Mouse (Mus musculus) embryonic facial prominence, embryonic 13.5 days (tissue): ENCODE data around the gene Actr5. TPM values are rescaled to one million over a fixed set of nuclear protein-coding genes. Genes with fewer than 3 reads are reported as not detected.

Experiments
- ATAC-seq: fragments of 200-750 bp; cut with Nextera tagmentation; 2 replicates; pipeline ENCODE4 v1.8.0; 2017; ENCODE audit warnings: low read depth; ENCODE audit not compliant: insufficient number of reproducible peaks, insufficient read depth, low FRiP score, low TSS enrichment
- H3K27ac ChIP-seq: fragments of 300-500 bp; sonication (generic); 2 replicates; pipeline ENCODE4 v1.5.1; 2015; ENCODE audit warnings: moderate library complexity, mild to moderate bottlenecking, inconsistent platforms
- H3K27me3 ChIP-seq: fragments of 300-500 bp; sonication (generic); 2 replicates; pipeline ENCODE4 v1.6.1; 2015; ENCODE audit warnings: mild to moderate bottlenecking, inconsistent platforms
- H3K36me3 ChIP-seq: fragments of 300-500 bp; sonication (generic); 2 replicates; pipeline ENCODE4 v1.6.1; 2015; ENCODE audit warnings: mild to moderate bottlenecking, inconsistent platforms
- H3K4me1 ChIP-seq: fragments of 300-500 bp; sonication (generic); 2 replicates; pipeline ENCODE4 v1.6.1; 2015; ENCODE audit warnings: inconsistent platforms
- H3K4me2 ChIP-seq: fragments of 300-500 bp; sonication (generic); 2 replicates; pipeline ENCODE4 v1.6.1; 2015; ENCODE audit warnings: moderate library complexity, mild to moderate bottlenecking, inconsistent platforms
- H3K4me3 ChIP-seq: fragments of 300-500 bp; sonication (generic); 2 replicates; pipeline ENCODE4 v1.5.1; 2015; ENCODE audit warnings: mild to moderate bottlenecking, inconsistent platforms
- H3K9ac ChIP-seq: fragments of 300-500 bp; sonication (generic); 2 replicates; pipeline ENCODE4 v1.6.1; 2015; ENCODE audit warnings: mild to moderate bottlenecking, inconsistent platforms
- H3K9me3 ChIP-seq: fragments of 300-500 bp; sonication (generic); 2 replicates; pipeline ENCODE4 v1.6.1; 2016; ENCODE audit warnings: inconsistent platforms
- WGBS: fragments of 180-500 bp; shearing (Covaris S2); methylation state at CpG from one replicate; pipeline ENCODE4 v1.1.7; 2015; ENCODE audit warnings: mixed read lengths; 5-methylcytosine and 5-hydroxymethylcytosine counted together
- polyA plus RNA-seq: library from polyadenylated mRNA; unstranded; fragments of >200 nt; fragmentation: Nextera tagmentation; extraction: Ambion mirVana; gene quantifications from 2 replicates; pipeline ENCODE4 v1.2.1, GENCODE M21; 2015

Gene Actr5
- polyA plus RNA-seq, 1 experiment from 2014 or later = 13.1 TPM

- Histone ChIP-seq H3K4me1 (peaks cover 24% of the 10 kb centered on the region), H3K9me3 (no peaks in the 10 kb centered on the region), H3K27ac (no peak overlapping the region), H3K27me3 (peaks cover 100% of the 10 kb centered on the region), H3K4me3 (peak overlapping the region; percentile 25; the same call in 1 of the 2 replicates), H3K36me3 (no peaks in the 10 kb centered on the region), H3K4me2 (peak overlapping the region; percentile 36), H3K9ac (no peak overlapping the region)
- 2% methylated on average over 24 of the region's 24 CpGs for WGBS
- ATAC-seq = no peak
These were observed 9.5 kb upstream of the Actr5 start for GRCm38 (mm10) chr2:158615161-158615680.

DNA sequence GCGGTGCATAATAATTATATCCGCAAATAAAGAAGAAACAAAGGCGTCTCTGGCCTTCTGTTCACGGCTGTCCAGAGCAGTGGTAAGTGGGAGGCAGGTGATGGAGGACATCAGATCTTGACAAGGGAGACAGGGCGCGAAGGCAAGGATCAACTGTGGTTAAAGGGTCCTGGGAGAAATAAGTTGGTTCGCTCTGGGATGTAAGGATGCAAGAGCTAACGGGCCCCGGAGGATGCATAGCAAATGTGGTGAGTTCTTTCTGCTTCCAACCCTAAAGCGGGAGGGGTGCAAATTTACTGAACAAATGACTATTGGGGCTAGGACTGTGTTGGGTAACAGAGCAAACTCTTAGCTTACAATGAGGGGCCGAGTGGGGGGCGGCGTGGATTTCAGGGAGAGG is 9.0 kb upstream of the Actr5 start:
- Histone ChIP-seq H3K4me1 (peaks cover 19% of the 10 kb centered on the region), H3K9me3 (no peaks in the 10 kb centered on the region), H3K9ac (no peak overlapping the region), H3K27me3 (peaks cover 100% of the 10 kb centered on the region), H3K36me3 (no peaks in the 10 kb centered on the region), H3K4me2 (no peak overlapping the region), H3K4me3 (no peak overlapping the region), H3K27ac (no peak overlapping the region)
- ATAC-seq = no peak
- 2% methylated on average over 13 of the region's 13 CpGs for WGBS

GRCm38 (mm10) chr2:158616296-158616695 is 8.4 kb upstream of the Actr5 start:
- no peak for ATAC-seq
- no peaks in the 10 kb centered on the region for H3K9me3 ChIP-seq
- under 1% methylated on average over 12 of the region's 12 CpGs for WGBS
- H3K27me3 ChIP-seq = peaks cover 100% of the 10 kb centered on the region
- peaks cover 15% of the 10 kb centered on the region for H3K4me1 ChIP-seq
- 0 out of 2 replicates have a peak overlapping the region, but pooled peaks have one; percentile 4 for H3K4me3 ChIP-seq
- 0 out of 2 replicates have a peak overlapping the region, but pooled peaks have one; percentile 14 for H3K4me2 ChIP-seq
- H3K9ac ChIP-seq = no peak overlapping the region
- H3K27ac ChIP-seq = no peak overlapping the region
- no peaks in the 10 kb centered on the region for H3K36me3 ChIP-seq

DNA sequence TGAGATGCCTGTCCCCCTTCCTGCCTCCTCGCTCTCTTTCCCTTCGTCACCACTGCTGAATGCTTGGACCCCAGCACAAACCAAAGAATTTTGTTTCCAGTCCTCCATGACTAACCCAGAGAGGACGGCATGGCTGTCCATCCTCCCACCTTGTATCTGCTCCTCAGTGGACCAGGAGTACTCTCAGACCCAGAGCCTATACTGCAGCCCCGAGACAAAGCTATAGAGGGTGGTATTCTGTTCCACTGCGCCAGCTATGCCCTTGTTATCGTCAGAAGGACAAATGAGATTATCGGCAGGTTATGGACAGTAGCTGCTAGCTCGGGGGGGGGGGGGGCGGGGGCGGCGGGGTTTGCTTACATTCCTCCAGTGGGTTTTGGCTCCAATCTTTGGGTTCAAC is 7.9 kb upstream of the Actr5 start:
- no peak overlapping the region for H3K4me3 ChIP-seq
- peaks cover 100% of the 10 kb centered on the region for H3K27me3 ChIP-seq
- H3K36me3 ChIP-seq = no peaks in the 10 kb centered on the region
- no peak for ATAC-seq
- peaks cover 15% of the 10 kb centered on the region for H3K4me1 ChIP-seq
- H3K9ac ChIP-seq = no peak overlapping the region
- no peak overlapping the region for H3K27ac ChIP-seq
- no peak overlapping the region for H3K4me2 ChIP-seq
- H3K9me3 ChIP-seq = no peaks in the 10 kb centered on the region
- WGBS = 9% methylated on average over 11 of the region's 11 CpGs

- H3K36me3 ChIP-seq = peaks cover 30% of the 10 kb centered on the region
- peaks cover 21% of the 10 kb centered on the region for H3K27me3 ChIP-seq
- H3K9me3 ChIP-seq = no peaks in the 10 kb centered on the region
- 1% methylated on average over 44 of the region's 44 CpGs for WGBS
- 0 out of 2 replicates have a peak, but pooled peaks have one; percentile 63 for ATAC-seq
- H3K27ac ChIP-seq = peak overlapping the region; percentile 93
- H3K4me1 ChIP-seq = peaks cover 14% of the 10 kb centered on the region
- peak overlapping the region; percentile 88 for H3K4me3 ChIP-seq
- H3K9ac ChIP-seq = peak overlapping the region; percentile 87
- peak overlapping the region; percentile 88 for H3K4me2 ChIP-seq
These were observed 543 bp downstream of the Actr5 start for GRCm38 (mm10) chr2:158625231-158625630.

GRCm38 (mm10) chr2:158625697-158626096 is 1.0 kb downstream of the Actr5 start:
- peak overlapping the region; percentile 88 for H3K4me2 ChIP-seq
- H3K9me3 ChIP-seq = no peaks in the 10 kb centered on the region
- H3K27ac ChIP-seq = no peak overlapping the region
- H3K4me1 ChIP-seq = peaks cover 14% of the 10 kb centered on the region
- ATAC-seq = no peak
- peaks cover 35% of the 10 kb centered on the region for H3K36me3 ChIP-seq
- WGBS = 35% methylated on average over 8 of the region's 8 CpGs
- H3K9ac ChIP-seq = peak overlapping the region; percentile 87
- peaks cover 17% of the 10 kb centered on the region for H3K27me3 ChIP-seq
- peak overlapping the region; percentile 88 for H3K4me3 ChIP-seq

- Histone ChIP-seq H3K4me2 (no peak overlapping the region), H3K4me1 (peaks cover 14% of the 10 kb centered on the region), H3K4me3 (no peak overlapping the region), H3K27me3 (no peaks in the 10 kb centered on the region), H3K36me3 (peaks cover 66% of the 10 kb centered on the region), H3K9me3 (no peaks in the 10 kb centered on the region), H3K27ac (no peak overlapping the region), H3K9ac (no peak overlapping the region)
- WGBS = 79% methylated on average over 3 of the region's 3 CpGs
- no peak for ATAC-seq
These were observed 4.2 kb downstream of the Actr5 start for GRCm38 (mm10) chr2:158628858-158629257.

DNA sequence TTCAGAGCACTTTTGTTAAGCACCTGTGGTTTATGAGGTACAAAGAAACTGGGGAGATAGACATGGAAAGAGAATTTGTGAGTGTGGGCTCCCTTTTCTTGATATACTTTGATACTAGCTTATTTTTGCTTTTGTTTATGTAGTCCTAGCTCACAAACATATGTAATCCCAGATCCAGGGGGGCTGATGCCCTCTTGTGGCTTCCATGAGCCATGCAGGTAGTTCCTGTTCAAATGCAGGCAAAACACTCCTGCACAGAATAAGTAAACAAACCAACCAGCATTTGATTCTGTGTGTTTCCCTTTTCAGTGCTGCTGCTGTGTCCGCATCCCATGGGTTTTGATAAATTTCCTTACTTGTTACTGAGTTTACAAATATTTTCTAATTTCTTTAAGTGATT is 4.7 kb downstream of the Actr5 start:
- Histone ChIP-seq H3K27ac (no peak overlapping the region), H3K4me3 (no peak overlapping the region), H3K9me3 (no peaks in the 10 kb centered on the region), H3K36me3 (peaks cover 69% of the 10 kb centered on the region), H3K9ac (no peak overlapping the region), H3K4me2 (no peak overlapping the region), H3K27me3 (no peaks in the 10 kb centered on the region), H3K4me1 (peaks cover 14% of the 10 kb centered on the region)
- no peak for ATAC-seq
- WGBS = 73% methylated on average over 1 of the region's 1 CpGs

DNA sequence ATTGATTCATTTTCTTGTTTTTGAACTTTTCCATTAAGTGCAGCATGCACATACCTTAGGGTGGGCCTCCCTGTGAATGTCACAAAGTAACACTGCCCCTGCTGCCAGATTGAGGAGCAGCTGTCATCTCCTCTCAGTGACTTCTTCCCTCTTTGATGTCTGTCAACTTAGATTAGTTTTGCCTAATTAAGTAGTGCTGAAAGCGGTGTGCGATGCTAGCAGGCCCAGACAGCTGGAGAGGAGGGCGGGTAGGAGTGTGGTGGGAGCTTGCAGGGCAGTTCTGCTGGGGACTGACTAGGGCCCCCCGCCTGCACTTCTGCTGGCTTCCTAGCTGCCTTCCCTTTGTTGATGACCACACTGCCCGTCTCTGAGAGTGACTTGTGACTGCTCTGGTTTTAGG is 7.2 kb downstream of the Actr5 start:
- no peak for ATAC-seq
- Histone ChIP-seq H3K9me3 (no peaks in the 10 kb centered on the region), H3K4me2 (no peak overlapping the region), H3K4me3 (no peak overlapping the region), H3K4me1 (no peaks in the 10 kb centered on the region; the same call in 1 of the 2 replicates), H3K27me3 (no peaks in the 10 kb centered on the region), H3K36me3 (peaks cover 89% of the 10 kb centered on the region), H3K27ac (no peak overlapping the region), H3K9ac (no peak overlapping the region)
- 76% methylated on average over 5 of the region's 5 CpGs for WGBS

GRCm38 (mm10) chr2:158641869-158642268 is 17.2 kb downstream of the Actr5 start:
- WGBS = 13% methylated on average over 2 of the region's 2 CpGs
- no peak overlapping the region for H3K9ac ChIP-seq
- peaks cover 42% of the 10 kb centered on the region for H3K36me3 ChIP-seq
- no peaks in the 10 kb centered on the region for H3K4me1 ChIP-seq
- no peaks in the 10 kb centered on the region for H3K27me3 ChIP-seq
- H3K27ac ChIP-seq = no peak overlapping the region
- no peak for ATAC-seq
- no peaks in the 10 kb centered on the region for H3K9me3 ChIP-seq
- H3K4me3 ChIP-seq = no peak overlapping the region
- H3K4me2 ChIP-seq = no peak overlapping the region

- Histone ChIP-seq H3K27me3 (no peaks in the 10 kb centered on the region), H3K4me3 (no peak overlapping the region), H3K4me2 (no peak overlapping the region), H3K27ac (no peak overlapping the region), H3K4me1 (no peaks in the 10 kb centered on the region), H3K9me3 (no peaks in the 10 kb centered on the region), H3K9ac (no peak overlapping the region), H3K36me3 (peaks cover 35% of the 10 kb centered on the region)
- 90% methylated on average over 2 of the region's 2 CpGs for WGBS
- no peak for ATAC-seq
These were observed 17.9 kb downstream of the Actr5 start for GRCm38 (mm10) chr2:158642587-158642986.

DNA sequence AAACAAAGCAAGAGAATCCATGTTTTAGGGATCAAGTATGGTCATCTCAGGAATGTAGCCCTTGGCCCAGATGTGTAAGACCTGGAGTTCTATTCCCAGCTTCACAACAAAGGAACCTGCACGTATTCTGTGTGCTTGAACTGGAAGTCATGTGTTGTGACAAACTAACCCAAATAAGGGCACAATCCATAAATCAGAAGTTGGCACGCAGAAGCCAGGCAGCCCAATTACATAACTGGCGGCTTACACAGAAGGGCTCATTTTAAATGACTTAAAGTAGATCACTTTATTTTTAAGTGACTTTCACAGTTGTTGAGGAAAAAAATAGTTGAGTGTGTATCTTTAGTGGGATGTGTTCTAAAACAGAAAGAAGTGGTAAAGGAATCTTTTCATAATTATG is 19.1 kb downstream of the Actr5 start:
- WGBS = 80% methylated on average over 3 of the region's 3 CpGs
- peaks cover 23% of the 10 kb centered on the region for H3K36me3 ChIP-seq
- no peak overlapping the region for H3K9ac ChIP-seq
- ATAC-seq = no peak
- no peak overlapping the region for H3K4me3 ChIP-seq
- no peaks in the 10 kb centered on the region for H3K27me3 ChIP-seq
- H3K27ac ChIP-seq = no peak overlapping the region
- no peaks in the 10 kb centered on the region for H3K9me3 ChIP-seq
- no peak overlapping the region for H3K4me2 ChIP-seq
- H3K4me1 ChIP-seq = no peaks in the 10 kb centered on the region
